Mouse (Mus musculus): ENCODE data around the gene Dusp19. TPM values are rescaled to one million over a fixed set of nuclear protein-coding genes. Genes with fewer than 3 reads are reported as not detected.
A peak's percentile ranks its signal among the peaks of the same experiment; 100 is the strongest.

Gene Dusp19
- polyA plus RNA-seq, 1 experiment from 2014 or later, result 10.0 TPM

DNA sequence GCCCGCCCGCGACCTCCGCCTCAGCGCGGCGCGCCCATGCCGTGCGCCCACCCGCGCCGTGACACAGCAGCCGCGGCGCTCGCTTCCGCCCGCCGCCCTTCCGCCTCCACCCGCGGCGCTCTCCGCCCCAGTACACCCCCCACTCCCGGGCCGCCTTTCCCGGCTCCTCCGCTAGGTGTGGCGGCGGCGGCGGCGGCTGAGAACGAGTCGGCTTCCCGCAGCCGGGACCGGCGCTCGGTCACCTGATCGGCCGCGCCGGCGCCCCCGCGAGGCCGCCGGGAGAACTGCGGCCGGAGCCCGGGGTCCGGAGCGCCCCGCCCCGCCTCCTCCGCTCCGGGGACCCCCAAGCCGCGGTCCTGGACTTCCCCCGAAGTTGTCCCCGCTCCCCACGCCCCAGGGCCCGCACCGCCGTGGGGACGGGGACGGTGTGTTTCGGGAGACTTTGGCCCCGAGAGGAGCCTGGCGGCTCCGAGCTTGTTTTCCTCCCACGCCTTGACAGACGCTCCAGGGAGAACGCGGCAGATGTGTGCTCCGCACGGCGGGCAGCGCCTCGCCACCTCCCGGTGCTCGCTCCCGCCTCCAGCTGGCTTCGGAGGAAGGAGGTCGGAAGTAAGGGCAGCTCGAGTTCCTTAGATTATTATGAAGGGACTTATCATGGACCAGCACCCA, 35.7 kb upstream of the Dusp19 start, which contains the start of gene Nckap1:
Gene Nckap1 (minus strand): TSS at position 338 of the 669 bp plus-strand sequence.
- Histone ChIP-seq H3K27me3 (replicated peaks; ENCODE audit: insufficient read depth, low read length) (no peaks in the 10 kb centered on the region), H3K36me3 (ENCODE audit: insufficient read depth, low read length) (no peaks in the 10 kb centered on the region), H3K27ac (ENCODE audit: low read length) (peak within 1 kb of the TSS; percentile 99), H3K4me1 (ENCODE audit: insufficient read depth, low read depth, low read length) (peaks cover 10% of the 10 kb centered on the region), H3K9ac (replicated peaks; ENCODE audit: low read depth) (peak within 1 kb of the TSS; percentile 98), H3K4me3 (ENCODE audit: low read depth, low read length) (peak within 1 kb of the TSS; percentile 92), H3K4me2 (replicated peaks; ENCODE audit: low read depth, low read length) (peak within 1 kb of the TSS; percentile 63), H3K9me3 (ENCODE audit: low read length) (no peaks in the 10 kb centered on the region)
- WGBS, result under 1% methylated on average over 42 of the region's 88 CpGs
- peak; percentile 97 for ATAC-seq
- TF ChIP-seq EP300 (IDR thresholded peaks at IDR 0.05) (no peak), CTCF (IDR thresholded peaks at IDR 0.05) (peak; percentile 57)
- DNase-seq (ENCODE audit: low spot score), result peak; percentile 91

DNA sequence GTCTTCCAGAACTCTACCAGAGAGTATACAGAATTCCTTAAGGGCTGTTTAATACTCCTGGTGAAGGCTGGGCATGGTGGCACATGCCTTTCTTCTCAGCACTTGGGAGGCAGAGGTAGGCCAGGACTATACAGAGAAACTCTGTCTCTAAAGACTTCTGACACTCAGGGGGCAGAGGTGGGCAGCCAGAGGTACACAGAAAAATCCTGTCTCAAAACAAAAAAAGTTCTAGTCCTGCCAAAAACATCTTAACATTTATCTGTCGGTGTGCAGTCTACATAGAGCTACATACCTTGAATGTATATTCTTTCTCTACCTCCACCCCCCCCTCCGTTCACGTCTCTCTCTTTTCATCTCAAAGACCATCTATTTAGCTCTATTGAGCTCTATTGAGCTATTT, 34.5 kb upstream of the Dusp19 start:
- Histone ChIP-seq H3K4me2 (replicated peaks; ENCODE audit: low read depth, low read length) (no peak overlapping the region), H3K27me3 (replicated peaks; ENCODE audit: insufficient read depth, low read length) (no peaks in the 10 kb centered on the region), H3K27ac (ENCODE audit: low read length) (no peak overlapping the region), H3K36me3 (ENCODE audit: insufficient read depth, low read length) (no peaks in the 10 kb centered on the region), H3K9me3 (ENCODE audit: low read length) (no peaks in the 10 kb centered on the region), H3K9ac (replicated peaks; ENCODE audit: low read depth) (no peak overlapping the region), H3K4me3 (ENCODE audit: low read depth, low read length) (no peak overlapping the region), H3K4me1 (ENCODE audit: insufficient read depth, low read depth, low read length) (peaks cover 10% of the 10 kb centered on the region)
- DNase-seq (ENCODE audit: low spot score) (no peak), ATAC-seq (no peak)
- TF ChIP-seq EP300 (IDR thresholded peaks at IDR 0.05), result no peak
- TF ChIP-seq CTCF (IDR thresholded peaks at IDR 0.05), result no peak
- WGBS, result 85% methylated on average over 3 of the region's 3 CpGs

DNA sequence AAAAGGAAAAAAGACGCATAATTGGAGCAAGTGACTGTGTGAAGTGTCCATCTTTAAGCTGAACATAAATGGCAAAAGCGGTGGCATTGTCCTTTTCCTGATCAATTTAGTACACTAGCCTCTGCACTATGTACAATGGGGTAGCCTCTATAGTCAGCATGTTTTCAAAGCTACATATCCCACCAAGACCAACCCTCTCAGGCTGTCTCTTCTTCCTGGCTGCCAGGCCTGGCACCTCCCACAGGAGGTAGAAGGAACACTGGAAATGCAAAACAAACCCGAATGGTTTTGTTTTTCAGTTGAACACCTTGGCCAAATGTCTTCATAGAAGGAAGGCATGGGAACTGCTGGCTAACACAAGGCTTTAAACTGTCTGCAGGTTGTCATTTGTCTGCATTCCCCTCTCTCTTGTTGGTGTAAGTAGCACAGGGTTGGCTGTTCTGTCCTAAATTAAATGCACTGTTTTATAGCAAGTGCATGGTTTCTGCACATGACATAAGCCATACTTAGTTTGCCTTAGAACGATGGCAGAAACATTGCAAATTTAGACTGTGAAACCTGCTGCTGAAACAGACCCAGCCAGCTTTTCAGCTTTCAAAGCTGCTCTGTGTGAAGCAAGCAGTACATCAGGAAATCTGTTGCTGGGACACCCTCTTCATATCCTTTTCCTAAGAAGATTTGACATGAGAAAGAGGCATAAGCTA, 22.5 kb upstream of the Dusp19 start:
- Histone ChIP-seq H3K36me3 (ENCODE audit: insufficient read depth, low read length) (no peaks in the 10 kb centered on the region), H3K9ac (replicated peaks; ENCODE audit: low read depth) (no peak overlapping the region), H3K4me3 (ENCODE audit: low read depth, low read length) (no peak overlapping the region), H3K27me3 (replicated peaks; ENCODE audit: insufficient read depth, low read length) (no peaks in the 10 kb centered on the region), H3K27ac (ENCODE audit: low read length) (no peak overlapping the region), H3K9me3 (ENCODE audit: low read length) (no peaks in the 10 kb centered on the region), H3K4me1 (ENCODE audit: insufficient read depth, low read depth, low read length) (no peaks in the 10 kb centered on the region), H3K4me2 (replicated peaks; ENCODE audit: low read depth, low read length) (no peak overlapping the region)
- TF ChIP-seq CTCF (IDR thresholded peaks at IDR 0.05) (no peak), EP300 (IDR thresholded peaks at IDR 0.05) (no peak)
- WGBS, result 72% methylated on average over 4 of the region's 4 CpGs
- ATAC-seq (no peak), DNase-seq (ENCODE audit: low spot score) (no peak)

DNA sequence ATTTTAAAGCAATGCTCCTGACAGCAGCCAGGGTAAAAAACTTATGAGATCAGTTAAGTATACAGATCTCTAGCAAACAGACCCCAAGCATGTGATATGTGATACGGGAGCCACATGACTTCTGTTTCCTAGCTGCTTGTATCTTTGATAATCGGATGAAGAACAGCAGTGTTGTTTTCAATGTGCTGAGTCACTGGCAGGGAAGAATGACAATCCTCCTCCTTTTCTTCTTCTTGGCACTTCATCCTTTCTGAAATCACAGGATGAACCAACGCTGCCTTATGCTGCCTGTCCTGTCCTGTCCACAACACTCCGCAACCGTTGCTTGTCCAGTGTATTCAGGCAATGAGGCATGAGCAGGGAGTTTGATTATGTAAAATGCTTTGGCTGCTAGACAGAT, 19.9 kb upstream of the Dusp19 start:
- no peaks in the 10 kb centered on the region for H3K36me3 ChIP-seq (ENCODE audit: insufficient read depth, low read length)
- no peaks in the 10 kb centered on the region for H3K27me3 ChIP-seq (replicated peaks; ENCODE audit: insufficient read depth, low read length)
- H3K27ac ChIP-seq (ENCODE audit: low read length), result no peak overlapping the region
- DNase-seq (ENCODE audit: low spot score) (no peak), ATAC-seq (no peak)
- TF ChIP-seq CTCF (IDR thresholded peaks at IDR 0.05), result no peak
- no peak for TF ChIP-seq EP300 (IDR thresholded peaks at IDR 0.05)
- H3K9ac ChIP-seq (replicated peaks; ENCODE audit: low read depth), result no peak overlapping the region
- no peak overlapping the region for H3K4me2 ChIP-seq (replicated peaks; ENCODE audit: low read depth, low read length)
- no peaks in the 10 kb centered on the region for H3K9me3 ChIP-seq (ENCODE audit: low read length)
- H3K4me1 ChIP-seq (ENCODE audit: insufficient read depth, low read depth, low read length), result no peaks in the 10 kb centered on the region
- H3K4me3 ChIP-seq (ENCODE audit: low read depth, low read length), result no peak overlapping the region
- WGBS, result 58% methylated on average over 5 of the region's 5 CpGs

DNA sequence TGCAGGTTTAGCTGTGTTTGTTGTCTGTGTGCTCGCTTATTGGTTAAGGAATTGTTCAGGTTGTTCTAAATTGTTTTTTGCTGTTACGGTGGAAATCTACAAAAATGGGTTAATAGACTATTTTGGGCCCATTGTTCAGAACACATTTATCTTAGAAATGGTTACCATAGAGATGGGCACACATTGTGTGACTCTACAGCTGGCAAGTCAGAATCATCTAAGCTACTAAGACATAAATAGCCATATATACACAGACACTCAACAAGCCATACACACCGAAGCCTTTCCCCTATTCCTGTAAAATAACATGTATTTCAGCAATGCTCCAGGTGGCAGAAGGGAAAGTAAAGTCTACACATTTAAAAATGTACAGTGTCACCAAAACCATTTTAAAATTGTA, 17.0 kb upstream of the Dusp19 start:
- Histone ChIP-seq H3K27ac (ENCODE audit: low read length) (no peak overlapping the region), H3K9ac (replicated peaks; ENCODE audit: low read depth) (no peak overlapping the region)
- WGBS, result 77% methylated on average over 3 of the region's 3 CpGs

DNA sequence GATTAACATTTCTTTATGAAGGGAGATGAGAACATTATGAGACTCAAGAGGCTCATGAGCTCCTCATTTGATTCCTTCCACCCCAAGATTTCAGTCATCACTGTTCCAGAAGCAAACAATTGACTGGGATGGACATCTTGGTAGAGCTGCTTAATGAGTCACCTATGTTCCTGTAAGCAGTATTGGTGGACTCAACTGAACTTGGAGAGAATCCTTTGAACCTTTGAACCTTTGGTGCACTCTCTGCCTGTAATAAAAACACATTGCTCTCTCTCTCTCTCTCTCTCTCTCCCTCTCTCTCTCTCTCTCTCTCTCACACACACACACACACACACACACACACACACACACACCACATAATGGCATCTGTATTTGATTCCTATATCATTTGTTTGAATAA, 16.2 kb upstream of the Dusp19 start:
- Histone ChIP-seq H3K27ac (ENCODE audit: low read length) (no peak overlapping the region), H3K4me2 (replicated peaks; ENCODE audit: low read depth, low read length) (no peak overlapping the region), H3K27me3 (replicated peaks; ENCODE audit: insufficient read depth, low read length) (no peaks in the 10 kb centered on the region), H3K9me3 (ENCODE audit: low read length) (no peaks in the 10 kb centered on the region), H3K4me3 (ENCODE audit: low read depth, low read length) (no peak overlapping the region), H3K9ac (replicated peaks; ENCODE audit: low read depth) (no peak overlapping the region), H3K36me3 (ENCODE audit: insufficient read depth, low read length) (no peaks in the 10 kb centered on the region), H3K4me1 (ENCODE audit: insufficient read depth, low read depth, low read length) (no peaks in the 10 kb centered on the region)
- TF ChIP-seq CTCF (IDR thresholded peaks at IDR 0.05) (no peak), EP300 (IDR thresholded peaks at IDR 0.05) (no peak)
- DNase-seq (ENCODE audit: low spot score) (no peak), ATAC-seq (no peak)

More for the DNA sequence above, 17.0 kb upstream of the Dusp19 start:
- no peaks in the 10 kb centered on the region for H3K27me3 ChIP-seq (replicated peaks; ENCODE audit: insufficient read depth, low read length)
- no peak overlapping the region for H3K4me3 ChIP-seq (ENCODE audit: low read depth, low read length)
- H3K4me2 ChIP-seq (replicated peaks; ENCODE audit: low read depth, low read length), result no peak overlapping the region
- no peak for ATAC-seq
- H3K9me3 ChIP-seq (ENCODE audit: low read length), result no peaks in the 10 kb centered on the region
- H3K4me1 ChIP-seq (ENCODE audit: insufficient read depth, low read depth, low read length), result no peaks in the 10 kb centered on the region
- H3K36me3 ChIP-seq (ENCODE audit: insufficient read depth, low read length), result no peaks in the 10 kb centered on the region
- TF ChIP-seq CTCF (IDR thresholded peaks at IDR 0.05) (no peak), EP300 (IDR thresholded peaks at IDR 0.05) (no peak)
- DNase-seq (ENCODE audit: low spot score), result no peak

Measured in lung, postnatal 0 days (tissue).